Mouse (Mus musculus): ENCODE measurements around the gene Sumo3.

GRCm38 (mm10) chr10:77624570-77624995 is 18.7 kb downstream of the Sumo3 start:
- no peak for TF ChIP-seq ETS1 (IDR thresholded peaks at IDR 0.05; ENCODE audit: low read depth, low read length)
- TF ChIP-seq SMC3 (IDR thresholded peaks at IDR 0.05; ENCODE audit: low read depth, low read length), result no peak
- TF ChIP-seq ZC3H11A (IDR thresholded peaks at IDR 0.05; ENCODE audit: low read depth, low read length), result no peak
- TF ChIP-seq E2F4 (IDR thresholded peaks at IDR 0.05; ENCODE audit: borderline replicate concordance, low read depth, low read length), result no peak
- TF ChIP-seq GABPA (IDR thresholded peaks at IDR 0.05; ENCODE audit: low read depth, low read length), result no peak
- TF ChIP-seq POLR2AphosphoS2 (IDR thresholded peaks at IDR 0.05; ENCODE audit: low read length), result no peak
- no peak for TF ChIP-seq POLR2A (IDR thresholded peaks at IDR 0.05; ENCODE audit: control insufficient read depth in 1 of 2, insufficient read depth in 1 of 2, low read depth in 1 of 2, low read length in 2 of 2, poor library complexity in 1 of 2)

Measured in MEL (cell line).